ENCODE assay signal across 8 mouse cellular contexts in the genomic region with DNA sequence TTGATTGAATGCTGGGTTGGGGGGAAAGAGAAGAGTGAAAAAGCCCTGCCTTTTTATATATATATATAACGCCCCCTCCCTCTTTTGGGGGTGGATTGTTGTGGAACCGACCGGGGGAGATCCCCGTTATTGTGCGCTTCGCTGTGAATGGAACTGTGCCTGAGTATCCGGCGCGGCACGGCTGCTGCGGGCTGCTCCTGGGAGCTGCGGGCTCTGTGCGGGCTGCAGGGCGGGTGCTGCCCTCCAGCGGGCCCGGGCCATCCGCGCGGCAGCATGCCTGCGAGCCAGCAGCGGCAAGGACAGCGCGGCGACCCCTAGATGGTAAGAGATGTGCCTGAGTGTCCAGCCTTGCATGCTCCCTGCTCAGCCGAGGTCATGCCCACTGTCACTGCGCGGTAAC.
A peak's percentile ranks its signal among the peaks of the same experiment; 100 is the strongest.
DNase-seq lines count a peak whose midpoint lies in the region; ATAC-seq lines count a peak whose summit lies in the region.

No protein-coding gene starts in this region.

- peak; percentile 79 for ATAC-seq in granulocyte monocyte progenitor cell, adult 5-6 weeks (replicated peaks; ENCODE audit: poor library complexity, severe bottlenecking)
- peak; percentile 72 for ATAC-seq in liver, embryonic 12.5 days

- H3K4me3 ChIP-seq in liver, embryonic 12.5 days, result peak overlapping the region; percentile 43

- H3K4me1 ChIP-seq in liver, embryonic 12.5 days, result peaks cover 26% of the 10 kb centered on the region

- H3K9ac ChIP-seq in liver, embryonic 12.5 days, result 0 out of 2 replicates have a peak overlapping the region, but pooled peaks have one; percentile 19

- peaks cover 63% of the 10 kb centered on the region for H3K27me3 ChIP-seq in liver, embryonic 12.5 days (replicated peaks)

- peak; percentile 21 to 70 for DNase-seq in left cerebral cortex, postnatal 10 days (ENCODE audit: extremely low spot score in 1 of 2, low spot score in 2 of 2)
- no peak for DNase-seq in left cerebral cortex, adult 11 months (ENCODE audit: low spot score)
- peak; percentile 80 for DNase-seq in embryo, embryonic 10.5 days (ENCODE audit: low spot score)
- peak; percentile 32 for DNase-seq in kidney, adult 11 months
- peak; percentile 24 for DNase-seq in naive thymus-derived CD4-positive, alpha-beta T cell, adult 2 months (ENCODE audit: low read depth)
- peak; percentile 38 for DNase-seq in thymus, postnatal 14 days

- peak overlapping the region; percentile 63 for H3K4me2 ChIP-seq in liver, embryonic 12.5 days

- no peaks in the 10 kb centered on the region for H3K36me3 ChIP-seq in liver, embryonic 12.5 days

- no peak overlapping the region for H3K27ac ChIP-seq in liver, embryonic 12.5 days

- H3K9me3 ChIP-seq in liver, embryonic 12.5 days (replicated peaks), result no peaks in the 10 kb centered on the region

- WGBS in liver, embryonic 12.5 days (ENCODE audit: insufficient replicate concordance), result 1% methylated on average over 27 of the region's 27 CpGs

- intact Hi-C loops in left cerebral cortex, postnatal 10 days (cut with DNase I), result loop anchor here (5.0 to 10.0 kb wide), 3 partner anchors 153 to 561 kb away; a partner anchor contains a TSS
